Mouse (Mus musculus) embryonic facial prominence, embryonic 10.5 days (tissue): ENCODE data around the gene Hpcal1. TPM values are rescaled to one million over a fixed set of nuclear protein-coding genes. Genes with fewer than 3 reads are reported as not detected.
"Not testable (repeated sequence)": the region's sequence is repeated elsewhere in the genome, so short reads cannot be mapped to it uniquely, and the experiment has no call there.

Source experiments
- DNase-seq: peaks from one replicate; pipeline ENCODE4 v3.0.0-alpha.2; 2017; ENCODE audit warnings: low spot score
- H3K27ac ChIP-seq: fragments of 300-500 bp; sonication (generic); replicated peaks from 2 replicates; pipeline ENCODE4 v1.5.1; 2016; ENCODE audit warnings: mild to moderate bottlenecking
- H3K27me3 ChIP-seq: fragments of 300-500 bp; sonication (generic); replicated peaks from 2 replicates; pipeline ENCODE4 v1.6.1; 2016; ENCODE audit warnings: low read depth, mild to moderate bottlenecking; ENCODE audit not compliant: poor library complexity, severe bottlenecking
- H3K36me3 ChIP-seq: fragments of 300-500 bp; sonication (generic); replicated peaks from 2 replicates; pipeline ENCODE4 v1.6.1; 2016; ENCODE audit warnings: mild to moderate bottlenecking, moderate library complexity
- H3K4me1 ChIP-seq: fragments of 300-500 bp; sonication (generic); 2 replicates; pipeline ENCODE4 v1.6.1; 2016
- H3K4me3 ChIP-seq: fragments of 300-500 bp; sonication (generic); 2 replicates; pipeline ENCODE4 v1.5.1; 2016; ENCODE audit warnings: mild to moderate bottlenecking, moderate library complexity
- H3K9me3 ChIP-seq: fragments of 300-500 bp; sonication (generic); 2 replicates; pipeline ENCODE4 v1.6.1; 2016; ENCODE audit warnings: mild to moderate bottlenecking
- WGBS: fragments of 180-500 bp; shearing (Covaris S2); methylation state at CpG from one replicate; pipeline ENCODE4 v1.1.7; 2016; 5-methylcytosine and 5-hydroxymethylcytosine counted together
- polyA plus RNA-seq: library from polyadenylated mRNA; unstranded; fragments of >200 nt; fragmentation: Nextera tagmentation; extraction: Ambion mirVana; gene quantifications from 2 replicates; pipeline ENCODE4 v1.2.1, GENCODE M21; 2016

Hpcal1 gene
- polyA plus RNA-seq, 1 experiment from 2014 or later: 37.4 TPM

DNA sequence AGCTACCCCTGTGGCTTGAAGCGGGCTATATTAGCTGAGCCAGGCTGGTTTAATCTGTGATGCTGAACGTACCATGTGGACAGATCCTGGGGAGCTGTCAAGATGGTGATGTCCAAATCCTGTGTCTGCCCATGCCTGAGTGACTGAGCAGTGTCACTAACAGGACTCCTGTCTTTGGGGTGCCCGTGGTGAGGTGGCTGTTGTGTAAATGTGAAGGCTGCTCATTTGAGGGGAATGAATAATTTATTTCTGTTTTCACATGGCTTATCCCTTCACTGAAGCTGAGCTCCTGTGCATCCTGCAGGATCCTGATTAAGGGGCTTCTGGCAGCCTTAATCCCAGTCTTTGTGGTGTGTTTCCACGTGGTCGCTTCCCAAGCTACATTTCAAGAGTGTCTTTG is 62.2 kb downstream of the Hpcal1 start:
- no peaks in the 10 kb centered on the region for H3K9me3 ChIP-seq
- H3K4me1 ChIP-seq: peaks cover 33% of the 10 kb centered on the region
- 44% methylated on average over 5 of the region's 5 CpGs for WGBS
- no peaks in the 10 kb centered on the region; the same call in 1 of the 2 replicates for H3K36me3 ChIP-seq
- no peaks in the 10 kb centered on the region for H3K27me3 ChIP-seq
- no peak for DNase-seq
- peak overlapping the region; percentile 69; the same call in 1 of the 2 replicates for H3K27ac ChIP-seq
- no peak overlapping the region for H3K4me3 ChIP-seq

- Histone ChIP-seq H3K4me3 (no peak overlapping the region), H3K27ac (no peak overlapping the region), H3K9me3 (no peaks in the 10 kb centered on the region), H3K4me1 (peaks cover 24% of the 10 kb centered on the region), H3K27me3 (no peaks in the 10 kb centered on the region), H3K36me3 (no peaks in the 10 kb centered on the region; the same call in 1 of the 2 replicates)
- DNase-seq: no peak
- 91% methylated on average over 1 of the region's 1 CpGs for WGBS
These were observed 64.1 kb downstream of the Hpcal1 start for GRCm38 (mm10) chr12:17754771-17755170.

GRCm38 (mm10) chr12:17756891-17757290 is 66.2 kb downstream of the Hpcal1 start:
- Histone ChIP-seq H3K27ac (no peak overlapping the region), H3K9me3 (no peaks in the 10 kb centered on the region), H3K36me3 (no peaks in the 10 kb centered on the region; the same call in 1 of the 2 replicates), H3K4me1 (peaks cover 14% of the 10 kb centered on the region), H3K27me3 (no peaks in the 10 kb centered on the region), H3K4me3 (no peak overlapping the region)
- 89% methylated on average over 4 of the region's 4 CpGs for WGBS
- no peak for DNase-seq

DNA sequence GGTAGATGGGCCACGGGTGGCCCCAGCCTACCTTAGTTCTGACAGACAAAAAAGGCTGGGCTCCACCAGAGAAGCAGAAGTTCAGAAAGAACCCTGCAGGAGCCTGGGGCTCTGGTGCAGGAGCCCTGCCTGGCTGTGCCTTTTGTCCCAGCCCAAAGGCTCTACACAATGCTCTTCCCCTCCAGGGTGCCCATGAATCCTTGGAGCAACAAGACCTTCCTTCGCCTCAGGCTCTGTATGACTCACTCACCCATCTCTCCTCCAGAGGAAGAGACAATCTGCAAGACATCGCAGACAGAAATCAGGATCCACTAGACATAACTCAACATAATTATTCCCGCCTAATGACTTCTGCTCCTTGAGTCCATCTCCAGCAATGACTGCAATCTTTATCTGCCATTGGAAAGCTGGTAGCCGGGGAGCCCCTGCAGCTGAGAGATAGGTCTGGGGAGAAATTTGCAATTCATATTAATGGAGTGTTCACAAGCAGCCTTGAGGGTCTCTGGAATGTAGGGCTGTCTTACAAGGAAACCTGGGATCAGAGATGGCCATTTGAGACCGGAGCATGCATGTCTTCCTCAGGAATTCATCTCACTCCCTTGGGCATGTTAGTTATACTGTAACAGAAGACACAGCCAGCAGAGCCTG is 71.8 kb downstream of the Hpcal1 start:
- DNase-seq: no peak
- Histone ChIP-seq H3K4me3 (no peak overlapping the region), H3K9me3 (no peaks in the 10 kb centered on the region), H3K4me1 (peaks cover 26% of the 10 kb centered on the region), H3K27me3 (no peaks in the 10 kb centered on the region), H3K36me3 (no peaks in the 10 kb centered on the region; the same call in 1 of the 2 replicates), H3K27ac (0 out of 2 replicates have a peak overlapping the region, but pooled peaks have one; percentile 10)
- WGBS: 64% methylated on average over 6 of the region's 6 CpGs

DNA sequence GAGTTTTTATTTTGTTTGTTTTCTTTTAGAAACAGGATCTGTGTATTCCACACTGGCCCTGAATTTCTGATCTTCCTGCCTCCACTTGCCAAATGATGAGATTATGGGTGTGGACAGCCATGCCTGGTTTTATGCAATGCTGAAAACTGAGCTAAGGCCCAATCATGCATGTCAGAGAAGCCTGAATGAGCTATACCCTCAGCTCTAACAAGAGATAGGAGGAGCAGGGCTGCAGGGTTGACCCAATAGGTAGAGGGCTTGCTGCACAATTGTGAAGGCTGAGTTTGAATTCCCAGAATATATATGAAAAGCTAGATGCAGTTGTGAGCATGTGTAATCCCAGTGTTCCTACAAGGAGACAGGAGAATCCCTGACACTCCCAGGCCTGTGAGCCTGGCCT is 72.4 kb downstream of the Hpcal1 start:
- Histone ChIP-seq H3K27me3 (no peaks in the 10 kb centered on the region), H3K4me3 (no peak overlapping the region), H3K4me1 (peaks cover 26% of the 10 kb centered on the region), H3K36me3 (no peaks in the 10 kb centered on the region), H3K9me3 (no peaks in the 10 kb centered on the region), H3K27ac (no peak overlapping the region)
- DNase-seq: no peak

DNA sequence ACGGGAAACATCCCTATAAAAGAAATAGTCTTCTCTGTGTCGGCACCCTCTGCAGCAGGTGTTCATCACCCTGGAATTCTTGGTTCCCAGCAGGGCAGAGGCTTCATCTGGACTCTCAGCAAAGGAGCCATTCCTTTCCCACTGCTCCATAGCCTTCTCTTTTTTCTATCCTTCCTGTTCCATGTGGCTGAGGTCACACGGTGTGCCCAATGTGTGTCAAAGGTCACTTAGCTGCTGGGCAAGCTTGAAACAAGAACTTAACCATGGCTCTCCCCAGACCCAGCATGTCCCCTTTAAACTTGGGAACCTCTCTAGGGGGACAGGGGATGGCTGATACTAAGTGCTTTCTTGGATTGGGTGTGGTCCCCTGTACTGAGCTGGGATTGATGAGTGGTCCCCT is 73.3 kb downstream of the Hpcal1 start:
- H3K4me1 ChIP-seq: peaks cover 26% of the 10 kb centered on the region
- H3K27ac ChIP-seq: no peak overlapping the region
- H3K9me3 ChIP-seq: no peaks in the 10 kb centered on the region
- H3K4me3 ChIP-seq: no peak overlapping the region
- WGBS: 57% methylated on average over 3 of the region's 3 CpGs
- no peak for DNase-seq
- no peaks in the 10 kb centered on the region for H3K36me3 ChIP-seq
- H3K27me3 ChIP-seq: no peaks in the 10 kb centered on the region

DNA sequence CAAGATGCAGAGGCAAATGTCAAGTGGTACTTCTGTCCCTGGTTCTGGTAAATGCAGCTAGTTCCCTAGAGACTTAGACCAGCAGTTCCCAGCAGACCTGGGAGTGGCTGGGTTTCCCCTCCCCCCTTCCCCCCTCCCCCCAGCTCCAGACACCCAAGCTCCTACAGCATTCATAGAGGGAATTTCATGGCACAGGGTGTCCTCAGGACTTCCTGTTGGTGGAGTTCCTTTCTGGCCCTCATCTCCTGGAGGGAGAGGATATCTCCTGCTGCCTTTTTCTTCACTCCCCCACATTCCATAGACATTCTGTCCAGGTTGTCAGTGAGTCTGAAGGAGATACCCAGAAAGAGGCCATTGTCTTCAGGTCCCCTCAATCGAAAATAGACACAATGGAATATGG is 76.9 kb downstream of the Hpcal1 start:
- H3K4me3 ChIP-seq, H3K9me3 ChIP-seq, H3K27ac ChIP-seq, H3K36me3 ChIP-seq, H3K27me3 ChIP-seq, DNase-seq: not testable (repeated sequence)
- WGBS: 72% methylated on average over 1 of the region's 1 CpGs
- peaks cover 40% of the 10 kb centered on the region for H3K4me1 ChIP-seq

DNA sequence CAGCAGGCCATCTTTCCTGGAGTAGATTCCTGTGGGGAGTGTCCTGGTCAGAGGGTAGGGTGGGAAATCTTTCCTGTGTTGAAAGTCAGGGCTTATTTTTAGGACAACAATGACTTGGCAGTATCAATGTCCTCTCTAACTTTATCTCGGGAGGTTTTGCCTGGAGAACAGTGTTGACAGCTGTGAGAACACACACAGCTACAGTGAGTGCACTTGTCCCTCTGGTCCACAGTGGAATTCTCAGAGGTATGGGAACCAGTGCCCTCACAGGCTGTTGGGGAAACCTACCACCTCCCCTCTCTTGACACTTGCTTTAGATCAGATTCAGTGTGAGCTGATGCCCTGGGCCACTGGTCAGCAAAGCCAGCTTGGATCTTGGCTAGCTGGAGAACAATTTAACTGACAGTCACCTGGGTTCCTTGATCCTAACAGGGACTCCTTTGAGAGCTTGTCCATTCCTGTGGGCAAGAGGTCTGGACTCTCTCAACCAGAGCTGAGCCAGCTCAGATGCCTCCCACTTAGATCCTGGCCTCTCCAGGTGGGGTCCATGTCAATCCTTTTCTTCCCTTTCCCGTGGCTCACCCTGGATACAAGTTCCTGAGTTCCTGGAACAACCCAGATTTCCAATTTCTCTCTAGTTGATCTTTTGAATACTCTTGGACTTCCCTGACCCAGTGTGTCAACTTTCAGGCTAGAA is 79.0 kb downstream of the Hpcal1 start:
- no peaks in the 10 kb centered on the region for H3K36me3 ChIP-seq
- H3K4me3 ChIP-seq: no peak overlapping the region
- H3K9me3 ChIP-seq: no peaks in the 10 kb centered on the region
- DNase-seq: no peak
- no peaks in the 10 kb centered on the region for H3K27me3 ChIP-seq
- H3K4me1 ChIP-seq: peaks cover 27% of the 10 kb centered on the region
- 0 out of 2 replicates have a peak overlapping the region, but pooled peaks have one; percentile 5 for H3K27ac ChIP-seq
- WGBS: 62% methylated on average over 2 of the region's 2 CpGs

DNA sequence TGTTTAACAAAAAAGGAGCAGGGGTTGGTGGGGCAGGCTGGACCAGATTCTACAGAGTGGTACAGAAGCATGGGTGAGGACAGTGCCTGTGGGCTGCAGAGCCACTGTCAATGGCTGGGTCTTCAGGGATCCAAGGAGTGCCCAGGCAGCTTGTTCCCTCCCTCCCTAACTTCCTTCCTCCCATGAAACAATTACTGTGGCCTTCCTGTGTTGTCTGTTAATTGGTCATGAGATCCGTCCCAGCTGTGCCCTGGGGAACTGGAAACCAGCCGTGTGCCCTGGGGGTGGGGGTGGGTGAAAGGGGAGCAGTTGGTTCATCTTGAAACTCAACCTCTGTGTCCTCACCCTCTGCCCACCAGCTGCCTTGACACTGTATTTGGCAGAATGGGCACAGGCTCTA is 79.9 kb downstream of the Hpcal1 start:
- H3K36me3 ChIP-seq: no peaks in the 10 kb centered on the region
- H3K9me3 ChIP-seq: no peaks in the 10 kb centered on the region
- no peak overlapping the region for H3K4me3 ChIP-seq
- no peaks in the 10 kb centered on the region for H3K27me3 ChIP-seq
- peaks cover 21% of the 10 kb centered on the region for H3K4me1 ChIP-seq
- no peak overlapping the region for H3K27ac ChIP-seq
- peak; percentile 48 for DNase-seq
- WGBS: 24% methylated on average over 2 of the region's 2 CpGs

DNA sequence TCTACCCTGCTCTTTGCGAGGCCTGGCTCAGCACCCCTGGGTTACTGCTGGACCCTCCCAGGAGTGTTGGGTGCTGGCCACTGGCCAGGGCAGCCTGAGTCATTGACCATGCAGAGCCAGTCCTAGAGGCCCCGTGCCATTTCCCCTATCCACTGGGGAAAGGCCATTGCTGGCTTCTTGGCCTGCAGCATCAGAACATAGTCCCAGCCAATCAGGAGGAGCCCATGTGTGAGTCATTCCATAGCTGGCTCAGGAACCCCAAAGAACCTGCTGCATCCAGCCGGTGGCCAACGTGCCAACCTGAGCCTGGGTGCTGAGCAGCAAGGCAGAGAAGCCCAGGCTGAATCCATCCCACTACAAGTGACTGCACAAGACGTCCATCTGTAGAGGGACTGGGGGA is 83.1 kb downstream of the Hpcal1 start:
- H3K27ac ChIP-seq, H3K9me3 ChIP-seq, DNase-seq, H3K27me3 ChIP-seq, H3K4me3 ChIP-seq, H3K36me3 ChIP-seq: not testable (repeated sequence)
- peaks cover 24% of the 10 kb centered on the region for H3K4me1 ChIP-seq
- 89% methylated on average over 5 of the region's 5 CpGs for WGBS

- not testable (repeated sequence) for H3K4me3 ChIP-seq, H3K27ac ChIP-seq, H3K36me3 ChIP-seq, DNase-seq, H3K27me3 ChIP-seq, H3K9me3 ChIP-seq
- H3K4me1 ChIP-seq: peaks cover 24% of the 10 kb centered on the region
- 65% methylated on average over 3 of the region's 3 CpGs for WGBS
These were observed 84.2 kb downstream of the Hpcal1 start for GRCm38 (mm10) chr12:17774842-17775241.

DNA sequence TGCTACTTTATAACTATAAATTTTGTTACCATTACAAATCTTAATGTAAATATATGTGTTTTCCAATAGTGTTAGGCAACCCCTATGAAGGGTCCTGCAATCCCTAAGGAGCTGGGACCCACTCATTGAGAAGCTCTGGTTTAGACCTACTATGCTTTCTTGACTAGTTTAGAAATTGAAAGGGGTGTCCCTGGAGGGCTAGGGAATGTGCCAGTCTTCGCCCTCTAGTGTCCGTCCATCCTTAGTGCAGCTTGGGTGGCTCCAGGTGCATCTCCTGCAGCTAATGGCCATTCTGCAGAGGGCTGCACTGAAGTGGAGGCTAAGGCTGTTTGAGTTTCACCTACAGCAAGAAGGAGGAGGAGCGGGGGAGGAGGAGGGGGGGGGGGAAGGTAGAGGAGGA is 87.7 kb downstream of the Hpcal1 start:
- no peaks in the 10 kb centered on the region for H3K36me3 ChIP-seq
- WGBS: 12% methylated on average over 3 of the region's 3 CpGs
- peaks cover 8% of the 10 kb centered on the region; the same call in 1 of the 2 replicates for H3K4me1 ChIP-seq
- no peaks in the 10 kb centered on the region for H3K9me3 ChIP-seq
- no peak overlapping the region for H3K4me3 ChIP-seq
- no peaks in the 10 kb centered on the region for H3K27me3 ChIP-seq
- peak; percentile 51 for DNase-seq
- H3K27ac ChIP-seq: no peak overlapping the region

- no peaks in the 10 kb centered on the region for H3K27me3 ChIP-seq
- no peaks in the 10 kb centered on the region for H3K36me3 ChIP-seq
- H3K27ac ChIP-seq: no peak overlapping the region
- 39% methylated on average over 3 of the region's 3 CpGs for WGBS
- no peak overlapping the region for H3K4me3 ChIP-seq
- DNase-seq: no peak
- H3K9me3 ChIP-seq: no peaks in the 10 kb centered on the region
- H3K4me1 ChIP-seq: peaks cover 6% of the 10 kb centered on the region; the same call in 1 of the 2 replicates
These were observed 88.4 kb downstream of the Hpcal1 start for GRCm38 (mm10) chr12:17779093-17779492.
